Mouse (Mus musculus) gastrocnemius, postnatal 36 days (tissue): ENCODE data around the gene Ndufs8. TPM values are rescaled to one million over a fixed set of nuclear protein-coding genes. Genes with fewer than 3 reads are reported as not detected.

Source experiments
- DNase-seq, 2 experiments: peaks; one replicate each; pipeline ENCODE4 v3.0.0; 2022
- intact Hi-C: fragments of 180-260 bp; cut with DNase I; formaldehyde crosslinking; loops from one replicate; pipeline ENCODE4 v1.15.1; 2025
- total RNA-seq, 2 experiments: library from RNA; stranded (reverse); gene quantifications; 2 replicates each; pipeline ENCODE4 v1.2.3; 2021

Ndufs8 gene
- total RNA-seq, 2 experiments from 2014 or later, result 242 to 273 TPM

DNA sequence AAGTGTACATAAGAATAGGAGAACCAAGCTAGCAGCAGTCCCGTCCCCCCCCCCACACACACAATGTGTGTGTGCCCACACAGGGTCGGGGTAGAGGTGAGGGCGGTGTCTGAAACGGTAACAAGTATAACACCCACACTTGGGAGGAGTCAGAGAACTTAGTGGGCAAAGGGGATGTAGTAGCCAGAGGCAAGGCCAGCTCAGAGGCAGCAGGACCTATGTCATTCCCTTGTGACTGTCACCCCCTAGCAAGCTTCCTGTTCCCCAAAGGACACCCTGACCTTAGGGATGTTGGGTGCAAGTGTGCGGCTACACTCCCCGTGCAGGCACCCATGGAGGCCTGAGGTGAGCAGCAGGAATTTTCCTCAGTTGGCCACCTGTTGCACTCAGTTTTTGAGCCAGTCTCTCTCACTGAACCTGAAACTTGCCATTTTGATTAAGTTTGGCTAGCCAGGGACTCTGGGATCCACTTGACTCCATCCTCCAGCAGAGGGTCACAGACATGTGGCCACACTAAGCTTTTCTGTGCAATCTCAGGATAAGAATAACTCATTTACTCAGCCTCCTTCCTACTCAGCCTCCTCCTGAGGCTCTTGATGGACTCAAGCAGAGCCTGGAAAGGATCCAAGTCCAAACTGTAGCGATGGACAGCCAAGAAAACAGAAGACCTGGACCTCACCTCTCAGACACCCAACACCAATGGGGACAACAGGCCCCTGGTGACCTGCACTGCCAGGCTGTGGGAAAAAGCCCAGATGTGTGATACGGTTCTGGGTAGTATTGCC is 4.5 kb downstream of the Ndufs8 start:
- no peak for DNase-seq
- intact Hi-C loops, result no loop called here

DNA sequence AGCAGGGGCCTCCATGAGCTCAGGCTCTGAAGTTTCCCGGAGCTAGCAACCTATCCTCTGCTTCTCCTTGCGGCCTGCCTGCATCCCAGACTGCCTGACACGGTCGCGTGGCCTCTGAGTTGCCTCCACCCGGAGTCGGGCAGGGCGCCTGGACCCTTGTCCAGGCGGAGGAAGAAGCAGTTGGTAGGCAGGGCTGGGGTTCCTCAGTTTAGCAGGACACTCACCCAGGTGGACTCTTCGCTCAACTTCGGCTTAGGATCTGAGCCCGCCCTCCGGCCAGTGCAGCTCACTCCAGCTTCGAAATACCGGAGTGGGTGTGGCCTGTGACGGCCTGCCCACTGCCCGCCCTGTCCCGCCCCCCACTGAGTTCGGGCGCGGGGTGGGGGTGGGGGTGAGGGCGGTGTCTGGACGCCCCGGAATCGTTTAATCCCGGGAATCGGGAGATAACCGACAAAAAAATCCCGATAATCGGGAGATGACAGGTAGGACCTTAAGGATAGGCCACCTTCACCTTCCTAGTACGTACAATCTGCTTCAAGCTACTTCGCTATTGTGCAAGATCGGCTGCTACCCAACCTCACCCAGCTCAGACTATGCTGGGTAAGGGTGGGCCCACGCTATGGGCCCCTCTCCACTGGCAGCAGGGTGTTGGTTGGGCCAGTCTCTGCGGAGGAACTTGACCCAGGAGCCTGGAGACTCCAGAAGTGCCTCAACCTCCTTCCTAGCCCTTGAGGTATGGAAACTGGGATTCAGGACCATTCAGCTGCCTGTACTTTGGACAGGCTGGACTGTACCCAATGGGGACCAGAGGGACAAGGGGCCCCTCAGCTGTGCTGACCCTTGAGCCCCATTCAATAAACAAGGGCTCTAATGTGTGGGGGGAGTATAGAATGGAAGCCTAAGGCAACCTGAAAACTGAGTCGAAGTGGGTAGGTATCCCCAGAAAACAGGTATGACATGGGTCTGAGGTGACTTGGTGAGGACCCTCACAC is 5.5 kb downstream of the Ndufs8 start, which contains the start of gene Tcirg1:
Tcirg1 (minus strand) TSS at position 339 of the 992 bp plus-strand sequence.
- intact Hi-C loops, result no loop called here
- DNase-seq, result peak; percentile 74 to 78

DNA sequence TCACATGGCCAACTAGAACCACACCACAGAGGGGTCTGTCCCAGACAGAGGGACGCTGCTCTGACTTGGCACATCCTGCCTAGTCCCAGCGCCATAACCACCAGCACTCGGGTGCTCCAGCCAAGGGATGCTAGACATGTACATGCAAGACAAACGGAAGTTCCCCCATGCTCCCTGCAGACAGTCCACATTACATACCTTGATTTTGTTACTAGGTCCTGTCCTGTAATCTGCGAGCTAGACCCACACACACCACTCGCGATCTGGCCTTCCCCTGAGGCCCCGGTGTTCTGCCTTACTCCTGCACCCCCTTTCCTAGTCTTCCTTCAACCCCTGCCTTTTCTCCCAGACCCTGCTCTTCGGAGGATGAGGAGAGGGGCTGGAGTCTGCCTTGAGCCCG is 6.2 kb downstream of the Ndufs8 start:
- no peak for DNase-seq
- intact Hi-C loops, result no loop called here

GRCm38 (mm10) chr19:3905261-3905969 is 7.2 kb downstream of the Ndufs8 start:
- intact Hi-C loops, result no loop called here
- DNase-seq, result no peak

DNA sequence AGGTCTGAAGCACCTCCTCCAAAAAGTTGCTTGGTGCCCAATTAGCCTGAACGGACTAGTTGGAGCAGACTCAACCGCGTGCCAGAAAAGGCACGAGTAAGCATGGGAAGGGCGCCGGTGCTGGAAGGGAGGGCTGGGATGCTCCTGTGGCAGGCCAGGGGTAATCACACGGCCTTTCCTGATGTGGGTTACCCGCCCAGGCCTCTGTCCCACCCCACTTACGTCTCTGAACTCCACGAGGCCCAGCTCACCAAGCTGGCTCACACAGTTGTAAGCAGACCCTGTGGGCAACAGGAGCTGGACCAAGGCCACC is 8.3 kb downstream of the Ndufs8 start:
- intact Hi-C loops, result no loop called here

DNA sequence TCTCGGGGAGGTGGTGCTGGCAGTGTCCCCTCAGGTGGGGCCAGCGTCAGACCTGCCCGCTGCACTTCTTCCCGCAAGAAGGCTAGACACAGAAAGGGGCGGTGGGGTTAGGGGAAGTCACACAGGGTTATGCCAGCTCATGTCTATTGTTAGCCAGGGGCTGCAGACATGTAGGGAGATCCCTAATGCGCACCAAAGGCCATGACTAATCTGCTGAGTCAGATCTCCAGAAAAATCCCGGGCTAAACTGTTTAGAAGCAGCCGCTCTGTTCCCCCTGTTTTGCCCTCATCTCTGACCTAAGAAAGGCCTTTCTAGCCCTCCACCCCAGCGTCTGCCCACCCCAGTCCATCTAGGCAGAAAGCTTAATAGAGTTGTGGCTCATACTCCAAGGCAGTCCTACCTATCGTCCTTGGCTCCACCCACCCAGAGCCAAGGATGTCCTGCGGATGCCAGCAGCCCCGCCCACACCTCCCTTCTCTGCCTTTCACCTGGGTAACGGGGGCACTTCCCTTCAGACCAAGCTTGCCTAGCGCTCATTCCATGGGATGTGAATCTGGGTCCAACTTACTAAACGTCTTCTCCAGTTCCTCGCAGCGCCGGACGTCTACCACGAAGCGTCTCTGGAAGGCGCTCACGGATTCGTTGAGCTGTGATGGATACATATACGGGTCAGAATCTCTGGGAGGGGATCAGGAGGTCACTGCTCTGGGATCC is 8.8 kb downstream of the Ndufs8 start:
- intact Hi-C loops, result no loop called here
- DNase-seq, result peak in 1 of 2 experiments; percentile 13

More for the DNA sequence above, 8.3 kb downstream of the Ndufs8 start:
- DNase-seq, result no peak

GRCm38 (mm10) chr19:3902966-3903365 is 9.6 kb downstream of the Ndufs8 start:
- DNase-seq, result no peak
- intact Hi-C loops, result no loop called here

DNA sequence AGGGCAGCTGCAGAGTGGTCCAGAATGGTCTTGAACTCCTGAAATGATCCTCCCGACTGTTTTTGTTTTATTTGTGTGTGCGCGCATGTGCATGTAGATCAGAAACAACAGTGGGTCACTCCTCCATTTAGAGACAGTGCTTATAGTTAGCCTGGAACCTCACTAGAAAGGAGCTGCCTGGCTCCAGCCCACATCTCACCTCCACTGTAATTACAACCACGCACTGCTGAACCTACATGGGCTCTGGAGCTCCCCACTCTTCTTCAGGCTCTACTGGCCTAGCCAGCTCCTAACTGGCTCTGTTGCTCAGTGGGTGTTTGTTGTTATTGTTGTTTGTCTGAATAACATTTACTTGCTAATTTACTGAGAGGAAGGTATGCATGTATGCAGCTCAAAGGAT is 13.0 kb downstream of the Ndufs8 start:
- DNase-seq, result no peak
- intact Hi-C loops, result no loop called here

DNA sequence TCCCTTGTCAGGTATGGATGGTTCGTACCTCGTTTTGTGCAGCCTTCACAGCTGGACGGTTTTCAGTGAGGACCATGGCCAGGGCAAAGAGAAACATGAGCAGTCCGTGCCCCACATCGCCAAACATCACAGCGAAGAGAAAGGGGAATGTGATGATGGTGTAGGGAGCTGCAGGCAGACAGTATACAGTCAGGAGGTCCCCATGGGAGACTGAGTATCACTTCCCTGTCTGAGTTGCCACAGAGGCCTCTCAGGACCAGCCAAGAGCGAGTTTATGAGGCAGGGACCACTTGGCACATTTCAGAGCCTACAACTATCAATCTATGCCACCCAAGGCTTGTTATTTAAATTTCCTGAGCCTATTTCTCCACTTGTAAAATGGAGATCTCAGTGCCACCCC is 13.6 kb downstream of the Ndufs8 start:
- no peak for DNase-seq
- intact Hi-C loops, result no loop called here

DNA sequence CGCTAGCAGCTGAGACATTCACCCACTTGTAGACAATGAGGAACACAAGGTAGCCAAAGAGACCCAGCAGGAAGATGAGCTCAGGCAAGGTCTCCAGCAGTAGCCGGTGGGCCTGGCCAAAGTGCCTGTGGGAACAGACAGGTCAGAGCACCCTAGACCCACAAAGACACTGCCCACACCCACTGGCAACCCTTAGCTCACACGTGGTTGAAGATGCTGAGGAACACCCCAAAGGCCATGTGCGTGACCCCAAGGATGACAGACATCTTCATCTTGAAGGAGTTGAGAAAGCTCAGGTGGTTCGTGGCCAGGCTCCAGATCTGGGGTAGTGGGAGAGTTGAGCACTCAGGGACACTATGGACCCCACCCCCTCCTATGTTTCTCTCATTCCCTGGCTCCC is 15.0 kb downstream of the Ndufs8 start:
- DNase-seq, result no peak
- intact Hi-C loops, result no loop called here

GRCm38 (mm10) chr19:3896208-3896607 is 16.4 kb downstream of the Ndufs8 start:
- DNase-seq, result no peak
- intact Hi-C loops, result no loop called here

DNA sequence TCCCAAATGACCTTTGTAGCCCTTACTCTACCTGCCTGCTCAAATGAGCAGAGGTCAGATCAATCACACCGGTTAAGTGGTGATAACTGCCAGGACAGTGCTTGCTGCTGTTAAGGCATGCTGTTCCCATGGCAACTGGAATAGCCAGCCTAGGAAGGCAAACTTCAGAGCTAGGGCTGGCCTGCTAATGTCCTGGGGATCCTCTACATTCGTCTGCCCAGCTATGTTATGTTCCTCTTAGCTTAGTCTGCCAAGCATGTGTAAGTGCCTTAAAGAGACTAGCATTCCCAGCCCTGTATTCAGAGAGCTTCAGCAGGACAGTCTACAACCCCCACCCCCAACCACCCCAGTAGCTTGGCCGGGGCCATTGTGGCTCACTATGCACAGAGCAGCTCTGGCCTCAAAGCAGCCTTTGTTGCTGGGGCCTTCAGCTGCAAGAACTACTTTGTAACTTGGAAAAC is 17.4 kb downstream of the Ndufs8 start:
- DNase-seq, result no peak
- intact Hi-C loops, result no loop called here

GRCm38 (mm10) chr19:3894294-3894693 is 18.3 kb downstream of the Ndufs8 start:
- DNase-seq, result no peak
- intact Hi-C loops, result no loop called here

GRCm38 (mm10) chr19:3893545-3894116 is 18.9 kb downstream of the Ndufs8 start:
- DNase-seq, result no peak
- intact Hi-C loops, result no loop called here

DNA sequence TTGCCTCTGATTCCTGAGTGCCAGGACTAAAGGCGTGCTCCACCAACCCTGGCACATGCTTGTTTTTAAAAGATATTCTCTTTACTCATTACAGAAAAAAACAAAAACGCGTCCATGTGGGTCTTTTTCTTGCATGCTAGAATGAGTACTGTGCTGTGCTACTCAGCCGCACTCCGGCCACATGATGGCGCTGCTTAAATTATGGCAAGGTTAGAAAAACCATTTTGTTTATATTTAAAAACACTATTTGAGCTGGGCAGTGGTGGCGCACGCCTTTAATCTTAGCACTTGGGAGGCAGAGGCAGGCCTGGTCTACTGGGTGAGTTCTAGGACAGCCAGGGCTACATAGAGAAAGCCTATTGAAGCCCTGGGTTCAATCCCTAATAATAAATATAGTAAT is 22.4 kb downstream of the Ndufs8 start:
- intact Hi-C loops, result no loop called here
- no peak for DNase-seq

- intact Hi-C loops, result no loop called here
- no peak for DNase-seq
Measured at GRCm38 (mm10) chr19:3889096-3889495, 23.5 kb downstream of the Ndufs8 start.

DNA sequence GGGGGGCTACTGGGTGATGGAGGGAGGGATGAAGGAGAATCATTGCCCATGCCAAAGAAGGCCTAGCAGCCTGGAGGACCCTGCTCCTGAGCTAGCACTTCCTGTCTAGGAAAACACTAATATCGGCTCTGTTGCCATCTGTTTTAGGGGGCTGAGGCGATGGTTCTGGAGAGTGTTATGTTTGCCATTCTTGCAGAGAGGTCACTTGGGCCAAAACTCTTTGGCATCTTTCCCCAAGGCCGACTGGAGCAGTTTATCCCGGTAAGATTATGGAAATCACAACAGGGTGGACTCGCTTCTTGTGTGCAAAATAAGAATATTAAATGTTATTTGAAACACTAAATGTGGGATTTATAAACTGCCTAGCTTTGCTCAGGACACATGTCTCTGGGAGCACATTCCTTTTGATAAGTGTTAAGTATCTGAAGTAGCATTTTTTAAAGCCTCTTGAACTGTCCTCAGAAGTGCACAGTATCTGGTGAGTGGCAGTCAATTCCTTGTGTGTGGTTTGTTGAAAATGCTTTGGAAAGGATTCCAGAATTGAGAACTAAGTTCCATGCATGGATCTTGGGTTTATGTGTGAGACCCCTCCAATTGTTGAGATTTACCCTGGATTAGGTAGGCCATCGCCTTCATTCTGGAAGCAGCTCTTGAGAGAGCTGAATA is 28.1 kb downstream of the Ndufs8 start:
- intact Hi-C loops, result no loop called here
- DNase-seq, result no peak

GRCm38 (mm10) chr19:3882214-3882613 is 30.4 kb downstream of the Ndufs8 start:
- intact Hi-C loops, result no loop called here

More at GRCm38 (mm10) chr19:3882214-3882613, 30.4 kb downstream of the Ndufs8 start:
- no peak for DNase-seq
